Mouse (Mus musculus) kidney, embryonic 14.5 days (tissue): ENCODE results near the gene Rnf215. TPM values are rescaled to one million over a fixed set of nuclear protein-coding genes. Genes with fewer than 3 reads are reported as not detected.

ENCODE experiments used
- ATAC-seq: fragments of 200-750 bp; cut with Nextera tagmentation; 2 replicates; pipeline ENCODE4 v1.8.0; 2017; ENCODE audit warnings: moderate number of reproducible peaks, mild to moderate bottlenecking, moderate TSS enrichment, moderate library complexity; ENCODE audit not compliant: low FRiP score, low TSS enrichment
- H3K27ac ChIP-seq: fragments of 300-500 bp; sonication (generic); 2 replicates; pipeline ENCODE4 v1.5.1; 2014; ENCODE audit warnings: low read depth, mild to moderate bottlenecking, low read length, moderate library complexity, mixed read lengths
- H3K27me3 ChIP-seq: fragments of 300-500 bp; sonication (generic); 2 replicates; pipeline ENCODE4 v1.6.1; 2014; ENCODE audit warnings: mild to moderate bottlenecking, low read length; ENCODE audit not compliant: control insufficient read depth, insufficient read depth
- H3K36me3 ChIP-seq: fragments of 300-500 bp; sonication (generic); 2 replicates; pipeline ENCODE4 v1.6.1; 2014; ENCODE audit warnings: low read length, mixed read lengths; ENCODE audit not compliant: control insufficient read depth, insufficient read depth
- H3K4me1 ChIP-seq: fragments of 300-500 bp; sonication (generic); 2 replicates; pipeline ENCODE4 v1.6.1; 2014; ENCODE audit warnings: low read length, mixed read lengths; ENCODE audit not compliant: control insufficient read depth, insufficient read depth
- H3K4me2 ChIP-seq: fragments of 300-500 bp; sonication (generic); replicated peaks from 2 replicates; pipeline ENCODE4 v1.6.1; 2014; ENCODE audit warnings: low read depth, mild to moderate bottlenecking, low read length
- H3K4me3 ChIP-seq: fragments of 300-500 bp; sonication (generic); 2 replicates; pipeline ENCODE4 v1.5.1; 2014; ENCODE audit warnings: mild to moderate bottlenecking, low read length
- H3K9ac ChIP-seq: fragments of 300-500 bp; sonication (generic); 2 replicates; pipeline ENCODE4 v1.6.1; 2014; ENCODE audit warnings: low read depth, mild to moderate bottlenecking, low read length, moderate library complexity
- H3K9me3 ChIP-seq: fragments of 300-500 bp; sonication (generic); 2 replicates; pipeline ENCODE4 v1.6.1; 2016; ENCODE audit warnings: low read length; ENCODE audit not compliant: control insufficient read depth
- WGBS: fragments of 180-500 bp; shearing (Covaris S2); extraction: QIAGEN DNeasy Blood & Tissue Kit; methylation state at CpG from one replicate; pipeline ENCODE4 v1.1.7; 2014; 5-methylcytosine and 5-hydroxymethylcytosine counted together
- polyA plus RNA-seq: library from polyadenylated mRNA; unstranded; fragments of >200 nt; fragmentation: Nextera tagmentation; extraction: Ambion mirVana; gene quantifications from 2 replicates; pipeline ENCODE4 v1.2.1, GENCODE M21; 2014

Gene Rnf215
- polyA plus RNA-seq, 1 experiment from 2014 or later: 28.3 TPM

DNA sequence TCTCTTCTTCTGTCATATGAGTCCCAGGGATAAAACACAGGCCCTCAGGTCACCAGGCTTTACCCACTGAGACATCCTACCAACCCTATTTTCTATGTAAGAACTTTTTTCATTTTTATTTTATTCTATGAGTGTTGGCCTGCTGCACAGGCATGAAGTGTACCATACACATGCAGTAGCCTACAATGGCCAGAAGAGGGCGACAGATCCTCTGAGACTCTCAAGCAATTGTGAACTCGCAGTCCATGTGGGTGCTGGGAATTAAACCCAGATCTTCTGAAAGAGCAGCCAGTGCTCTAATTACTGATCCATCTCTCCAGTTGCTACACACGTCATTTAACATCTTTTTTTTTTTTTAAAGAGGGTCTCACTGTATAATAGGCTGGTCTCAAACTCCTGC lies 1.6 kb upstream of the Rnf215 start:
- Histone ChIP-seq H3K4me1 (peaks cover 7% of the 10 kb centered on the region; the same call in 1 of the 2 replicates), H3K4me2 (no peak overlapping the region), H3K9me3 (peaks cover 3% of the 10 kb centered on the region; the same call in 1 of the 2 replicates), H3K36me3 (peaks cover 6% of the 10 kb centered on the region; the same call in 1 of the 2 replicates), H3K4me3 (no peak overlapping the region), H3K27ac (no peak overlapping the region), H3K9ac (no peak overlapping the region), H3K27me3 (no peaks in the 10 kb centered on the region)
- ATAC-seq: no peak
- 56% methylated on average over 3 of the region's 3 CpGs for WGBS

- Histone ChIP-seq H3K4me3 (no peak overlapping the region), H3K27ac (no peak overlapping the region), H3K36me3 (peaks cover 10% of the 10 kb centered on the region; the same call in 1 of the 2 replicates), H3K9ac (no peak overlapping the region), H3K4me1 (peaks cover 7% of the 10 kb centered on the region; the same call in 1 of the 2 replicates), H3K27me3 (no peaks in the 10 kb centered on the region), H3K9me3 (peaks cover 3% of the 10 kb centered on the region; the same call in 1 of the 2 replicates), H3K4me2 (no peak overlapping the region)
- 56% methylated on average over 6 of the region's 6 CpGs for WGBS
- no peak for ATAC-seq
These were observed 602 bp upstream of the Rnf215 start for GRCm38 (mm10) chr11:4134400-4134799.

DNA sequence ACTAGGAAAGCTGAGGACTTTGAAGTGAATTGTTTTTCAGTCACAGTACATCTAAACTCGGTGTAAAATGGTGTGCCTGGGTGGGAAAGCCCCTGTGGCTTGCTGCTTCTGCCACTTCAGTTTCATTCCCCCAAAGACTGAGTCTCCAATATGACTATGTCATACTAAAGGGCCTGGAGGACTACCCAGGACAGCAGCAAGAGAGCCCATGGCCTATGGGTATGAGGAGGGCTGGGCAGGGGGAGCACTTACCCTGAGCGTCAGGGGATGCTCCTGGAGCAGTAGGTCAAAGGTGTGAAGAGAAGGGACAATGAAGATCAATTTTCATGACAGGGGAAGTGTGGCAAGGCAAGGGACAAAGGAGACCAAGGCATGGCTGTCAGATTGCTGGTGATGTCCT lies 4.0 kb downstream of the Rnf215 start:
- H3K4me2 ChIP-seq: no peak overlapping the region
- no peak for ATAC-seq
- 41% methylated on average over 2 of the region's 2 CpGs for WGBS
- no peak overlapping the region for H3K9ac ChIP-seq
- H3K27me3 ChIP-seq: no peaks in the 10 kb centered on the region
- no peak overlapping the region for H3K4me3 ChIP-seq
- H3K4me1 ChIP-seq: peaks cover 7% of the 10 kb centered on the region; the same call in 1 of the 2 replicates
- H3K36me3 ChIP-seq: peaks cover 52% of the 10 kb centered on the region
- H3K9me3 ChIP-seq: no peaks in the 10 kb centered on the region
- H3K27ac ChIP-seq: no peak overlapping the region

- H3K4me3 ChIP-seq: no peak overlapping the region
- no peak overlapping the region for H3K9ac ChIP-seq
- H3K4me1 ChIP-seq: no peaks in the 10 kb centered on the region; the same call in 1 of the 2 replicates
- no peak for ATAC-seq
- H3K9me3 ChIP-seq: no peaks in the 10 kb centered on the region
- no peaks in the 10 kb centered on the region for H3K27me3 ChIP-seq
- no peak overlapping the region for H3K27ac ChIP-seq
- peaks cover 52% of the 10 kb centered on the region for H3K36me3 ChIP-seq
- H3K4me2 ChIP-seq: no peak overlapping the region
These were observed 6.5 kb downstream of the Rnf215 start for GRCm38 (mm10) chr11:4141505-4141904.

DNA sequence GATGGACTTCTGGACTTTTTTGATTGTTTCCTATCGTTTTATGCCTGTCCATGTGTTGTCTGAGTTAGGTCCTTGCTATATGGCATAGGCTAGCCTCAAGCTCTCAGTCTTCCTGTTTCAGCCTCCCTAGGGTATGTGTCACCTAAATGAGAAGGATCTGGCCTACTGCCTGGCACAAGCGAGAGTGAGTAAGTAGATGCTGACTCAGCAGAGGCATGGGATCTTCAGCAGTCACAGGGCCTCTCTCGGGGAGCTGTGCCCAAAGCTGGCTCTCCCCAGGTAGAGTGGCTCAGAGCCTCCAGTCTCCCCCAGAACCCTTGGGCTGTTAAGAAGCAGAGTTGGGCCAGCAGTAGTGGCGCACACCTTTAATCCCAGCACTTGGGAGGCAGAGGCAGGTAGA lies 7.3 kb downstream of the Rnf215 start:
- 87% methylated on average over 4 of the region's 4 CpGs for WGBS
- Histone ChIP-seq H3K4me3 (no peak overlapping the region), H3K9me3 (no peaks in the 10 kb centered on the region), H3K27me3 (no peaks in the 10 kb centered on the region), H3K36me3 (peaks cover 50% of the 10 kb centered on the region), H3K27ac (no peak overlapping the region), H3K4me1 (no peaks in the 10 kb centered on the region), H3K4me2 (no peak overlapping the region), H3K9ac (no peak overlapping the region)
- ATAC-seq: no peak

DNA sequence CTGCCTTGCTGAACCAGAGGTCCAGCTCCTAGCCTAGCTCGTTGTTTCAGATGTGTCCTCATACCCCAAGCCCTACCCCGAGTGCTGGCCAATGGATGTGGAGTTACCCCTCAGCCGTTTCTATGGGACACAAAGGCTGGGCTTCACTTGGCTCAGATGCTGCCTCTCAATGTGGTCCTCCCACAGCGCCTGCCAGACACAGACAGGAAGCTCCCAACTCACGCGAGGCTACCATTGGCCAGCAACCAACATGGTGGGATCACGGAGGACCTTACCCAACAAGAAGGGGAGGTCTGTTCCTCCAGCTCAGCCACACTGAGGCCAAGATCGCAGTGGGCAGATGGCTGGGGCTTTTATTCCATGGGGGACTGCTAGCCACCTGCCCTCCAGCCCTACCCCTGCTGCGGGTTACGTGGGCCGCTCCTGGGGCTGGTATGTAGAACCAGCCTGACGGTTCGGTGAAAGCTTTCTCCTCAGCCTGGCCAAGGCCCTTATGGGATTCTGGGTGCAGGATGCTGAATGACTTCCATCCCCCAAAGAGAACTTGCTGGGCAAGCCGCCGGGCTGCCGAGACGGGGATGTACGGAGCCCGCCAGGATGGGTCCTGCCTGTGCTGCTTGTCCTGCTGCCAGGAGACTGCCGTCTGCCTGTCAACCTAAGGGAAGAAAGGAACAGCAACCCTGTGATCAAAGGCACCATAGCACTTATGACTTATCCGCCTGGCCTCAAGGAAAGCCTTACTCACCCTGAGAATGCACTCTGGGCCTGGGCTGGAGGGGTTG lies 8.5 kb downstream of the Rnf215 start:
- H3K4me1 ChIP-seq: no peaks in the 10 kb centered on the region
- peaks cover 46% of the 10 kb centered on the region for H3K36me3 ChIP-seq
- no peaks in the 10 kb centered on the region for H3K27me3 ChIP-seq
- H3K9ac ChIP-seq: no peak overlapping the region
- WGBS: 92% methylated on average over 21 of the region's 21 CpGs
- no peak for ATAC-seq
- no peak overlapping the region for H3K4me2 ChIP-seq
- no peaks in the 10 kb centered on the region for H3K9me3 ChIP-seq
- H3K4me3 ChIP-seq: no peak overlapping the region
- no peak overlapping the region for H3K27ac ChIP-seq

DNA sequence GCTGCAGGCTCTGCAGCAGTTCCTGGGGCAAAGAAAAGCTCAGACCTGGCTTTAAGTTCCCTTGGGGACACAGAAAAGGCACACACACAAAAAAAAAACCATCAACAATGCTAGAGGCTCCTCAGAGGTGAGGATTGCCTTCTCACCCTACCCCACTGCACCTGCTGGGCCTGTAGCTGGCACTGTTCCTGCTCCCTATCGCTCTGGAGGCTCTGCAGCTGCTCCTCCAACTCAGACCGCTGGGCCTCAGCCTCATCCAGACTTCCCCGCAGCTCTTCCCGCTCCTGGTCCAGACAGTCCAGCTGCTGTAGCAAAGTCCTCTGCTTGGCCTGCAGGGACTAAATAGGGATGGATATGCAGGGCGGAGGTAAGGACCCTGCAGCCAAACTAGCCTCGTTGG lies 11.4 kb downstream of the Rnf215 start:
- Histone ChIP-seq H3K27ac (no peak overlapping the region), H3K4me1 (no peaks in the 10 kb centered on the region), H3K27me3 (no peaks in the 10 kb centered on the region), H3K36me3 (peaks cover 23% of the 10 kb centered on the region; the same call in 1 of the 2 replicates), H3K9ac (no peak overlapping the region), H3K4me3 (no peak overlapping the region), H3K4me2 (no peak overlapping the region), H3K9me3 (no peaks in the 10 kb centered on the region)
- ATAC-seq: no peak
- 78% methylated on average over 6 of the region's 6 CpGs for WGBS

DNA sequence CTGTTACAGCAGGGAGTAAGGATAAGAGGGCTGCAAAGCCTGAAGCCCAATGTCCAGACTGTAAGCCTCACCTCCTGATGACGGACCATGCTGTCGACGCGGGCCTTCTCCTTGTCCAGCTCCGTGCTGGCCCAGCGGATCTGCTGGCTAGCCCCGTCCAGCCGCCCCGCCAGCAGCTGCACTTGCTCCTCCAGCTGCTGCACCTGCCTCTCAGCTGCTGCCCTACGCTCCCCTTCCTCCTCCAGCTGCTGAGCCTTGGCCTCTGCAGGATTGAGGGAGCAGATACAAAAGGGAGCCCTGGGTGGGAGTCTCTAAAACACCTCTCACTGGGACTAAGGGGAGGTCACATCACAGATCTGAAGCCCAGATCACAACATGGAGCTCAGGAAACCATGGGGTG lies 12.1 kb downstream of the Rnf215 start:
- H3K27me3 ChIP-seq: no peaks in the 10 kb centered on the region
- no peak overlapping the region for H3K9ac ChIP-seq
- H3K9me3 ChIP-seq: no peaks in the 10 kb centered on the region
- no peaks in the 10 kb centered on the region for H3K4me1 ChIP-seq
- WGBS: 87% methylated on average over 10 of the region's 10 CpGs
- H3K36me3 ChIP-seq: peaks cover 16% of the 10 kb centered on the region; the same call in 1 of the 2 replicates
- H3K4me2 ChIP-seq: no peak overlapping the region
- no peak overlapping the region for H3K27ac ChIP-seq
- ATAC-seq: no peak
- no peak overlapping the region for H3K4me3 ChIP-seq

- Histone ChIP-seq H3K9ac (no peak overlapping the region), H3K27ac (no peak overlapping the region), H3K4me3 (no peak overlapping the region), H3K9me3 (no peaks in the 10 kb centered on the region), H3K4me1 (no peaks in the 10 kb centered on the region), H3K36me3 (peaks cover 5% of the 10 kb centered on the region; the same call in 1 of the 2 replicates), H3K4me2 (no peak overlapping the region), H3K27me3 (no peaks in the 10 kb centered on the region)
- 85% methylated on average over 5 of the region's 5 CpGs for WGBS
- no peak for ATAC-seq
These were observed 13.1 kb downstream of the Rnf215 start for GRCm38 (mm10) chr11:4148120-4148519.
